Mouse (Mus musculus): Measurements from ENCODE around the gene Blvrb. TPM values are rescaled to one million over a fixed set of nuclear protein-coding genes. Genes with fewer than 3 reads are reported as not detected.

The Blvrb gene
- 71.6 and 78.8 TPM in 2 replicates for polyA plus RNA-seq (2012; rRNA removed)

- Histone ChIP-seq H3K4me1 (ENCODE audit: control insufficient read depth, insufficient read depth, low read length) (peaks cover 9% of the 10 kb centered on the region; the same call in 1 of the 2 replicates), H3K4me3 (replicated peaks; ENCODE audit: extremely low read depth, low read depth, low read length) (peak within 1 kb of the TSS; percentile 88)
- TF ChIP-seq POLR2A (IDR thresholded peaks at IDR 0.05; ENCODE audit: borderline replicate concordance, extremely low read depth, low read depth, low read length) (peak; percentile 76; the same call in 1 of the 2 replicates), CTCF (IDR thresholded peaks at IDR 0.05; ENCODE audit: insufficient read depth, low read length) (no peak)
- WGBS: 2% methylated on average over 54 of the region's 54 CpGs
- peak; percentile 96 for DNase-seq
These were observed at the start of gene Blvrb, which contains the start of gene Sptbn4 for GRCm38 (mm10) chr7:27447419-27448286. Gene Blvrb, plus strand, starts transcription at chr7:27447978. Gene Sptbn4, minus strand, starts transcription at chr7:27447686.

GRCm38 (mm10) chr7:27400545-27400944 is 47.2 kb upstream of the Blvrb start:
- 63% methylated on average over 7 of the region's 7 CpGs for WGBS
- no peak overlapping the region for H3K4me3 ChIP-seq (replicated peaks; ENCODE audit: extremely low read depth, low read depth, low read length)
- DNase-seq: no peak
- H3K4me1 ChIP-seq (ENCODE audit: control insufficient read depth, insufficient read depth, low read length): no peaks in the 10 kb centered on the region; the same call in 1 of the 2 replicates
- TF ChIP-seq POLR2A (IDR thresholded peaks at IDR 0.05; ENCODE audit: borderline replicate concordance, extremely low read depth, low read depth, low read length) (no peak), CTCF (IDR thresholded peaks at IDR 0.05; ENCODE audit: insufficient read depth, low read length) (no peak)

DNA sequence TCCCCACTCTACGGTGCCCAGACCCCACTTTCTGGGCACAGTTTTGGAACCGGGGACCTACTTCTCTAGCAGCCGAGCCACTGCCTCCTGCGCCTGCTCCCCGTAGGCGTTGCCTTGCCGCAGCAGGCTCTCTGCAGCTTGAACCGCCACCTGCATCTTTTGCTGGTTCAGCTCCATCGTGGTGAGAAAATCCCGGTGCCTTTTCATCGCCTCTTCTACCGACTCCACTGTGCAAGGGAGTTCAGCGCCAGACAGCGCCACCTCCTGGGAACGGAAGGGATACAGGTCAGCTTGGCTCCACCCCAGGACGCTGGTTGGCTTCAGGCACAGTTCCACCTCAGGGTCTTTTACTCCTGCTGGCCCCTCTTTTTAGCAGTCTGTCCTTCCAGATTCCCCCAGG is 45.1 kb upstream of the Blvrb start:
- DNase-seq: peak; percentile 58
- Histone ChIP-seq H3K4me3 (replicated peaks; ENCODE audit: extremely low read depth, low read depth, low read length) (no peak overlapping the region), H3K4me1 (ENCODE audit: control insufficient read depth, insufficient read depth, low read length) (no peaks in the 10 kb centered on the region)
- TF ChIP-seq CTCF (IDR thresholded peaks at IDR 0.05; ENCODE audit: insufficient read depth, low read length) (peak; percentile 79), POLR2A (IDR thresholded peaks at IDR 0.05; ENCODE audit: borderline replicate concordance, extremely low read depth, low read depth, low read length) (no peak)
- WGBS: 11% methylated on average over 16 of the region's 16 CpGs

DNA sequence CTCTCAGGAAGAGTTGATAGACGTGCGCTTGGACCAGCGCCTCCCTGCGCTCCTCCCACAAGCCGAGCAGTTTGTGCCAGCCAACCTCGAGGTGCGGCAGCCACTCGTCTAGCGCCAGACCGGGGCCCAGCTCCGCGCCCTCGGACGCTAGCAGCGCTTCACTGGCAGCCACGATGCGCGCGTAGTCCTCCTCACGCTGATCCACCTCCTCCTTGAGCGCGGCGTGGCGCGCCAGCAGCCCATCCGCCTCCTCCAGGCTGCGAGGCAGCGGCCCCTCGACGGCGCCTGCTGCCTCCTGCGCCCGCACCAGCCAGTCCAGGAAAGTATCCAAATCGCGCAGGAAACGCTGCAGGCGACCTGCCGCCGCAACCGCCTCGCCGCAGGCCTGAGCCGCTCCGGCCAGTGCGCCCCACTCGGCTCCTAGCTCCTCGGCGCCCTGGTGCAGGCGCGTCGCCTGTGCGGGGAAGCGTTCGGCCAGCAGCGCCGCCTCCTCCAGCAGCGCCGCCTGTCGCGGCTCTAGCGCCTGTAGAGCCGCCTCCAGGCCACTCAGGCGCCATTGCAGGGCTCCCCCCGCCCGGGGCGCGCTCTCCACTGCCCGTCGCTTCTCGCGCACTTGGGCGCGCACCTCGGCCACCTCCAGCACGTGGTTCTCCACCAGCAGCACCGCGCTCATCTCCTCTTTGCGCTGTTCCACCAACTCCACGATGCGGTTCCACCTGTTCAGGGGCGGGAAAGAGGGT is 43.4 kb upstream of the Blvrb start:
- no peaks in the 10 kb centered on the region for H3K4me1 ChIP-seq (ENCODE audit: control insufficient read depth, insufficient read depth, low read length)
- WGBS: 6% methylated on average over 81 of the region's 81 CpGs
- no peak for DNase-seq
- no peak overlapping the region for H3K4me3 ChIP-seq (replicated peaks; ENCODE audit: extremely low read depth, low read depth, low read length)
- TF ChIP-seq POLR2A (IDR thresholded peaks at IDR 0.05; ENCODE audit: borderline replicate concordance, extremely low read depth, low read depth, low read length) (no peak), CTCF (IDR thresholded peaks at IDR 0.05; ENCODE audit: insufficient read depth, low read length) (no peak)

- TF ChIP-seq CTCF (IDR thresholded peaks at IDR 0.05; ENCODE audit: insufficient read depth, low read length): no peak
- TF ChIP-seq POLR2A (IDR thresholded peaks at IDR 0.05; ENCODE audit: borderline replicate concordance, extremely low read depth, low read depth, low read length): no peak
- Histone ChIP-seq H3K4me3 (replicated peaks; ENCODE audit: extremely low read depth, low read depth, low read length) (no peak overlapping the region), H3K4me1 (ENCODE audit: control insufficient read depth, insufficient read depth, low read length) (no peaks in the 10 kb centered on the region)
- WGBS: 79% methylated on average over 7 of the region's 7 CpGs
- no peak for DNase-seq
These were observed 41.3 kb upstream of the Blvrb start for GRCm38 (mm10) chr7:27406481-27406880.

GRCm38 (mm10) chr7:27407816-27408215 is 40.0 kb upstream of the Blvrb start:
- no peak for DNase-seq
- Histone ChIP-seq H3K4me3 (replicated peaks; ENCODE audit: extremely low read depth, low read depth, low read length) (no peak overlapping the region), H3K4me1 (ENCODE audit: control insufficient read depth, insufficient read depth, low read length) (no peaks in the 10 kb centered on the region)
- TF ChIP-seq POLR2A (IDR thresholded peaks at IDR 0.05; ENCODE audit: borderline replicate concordance, extremely low read depth, low read depth, low read length) (no peak), CTCF (IDR thresholded peaks at IDR 0.05; ENCODE audit: insufficient read depth, low read length) (no peak)
- WGBS: 40% methylated on average over 8 of the region's 8 CpGs

DNA sequence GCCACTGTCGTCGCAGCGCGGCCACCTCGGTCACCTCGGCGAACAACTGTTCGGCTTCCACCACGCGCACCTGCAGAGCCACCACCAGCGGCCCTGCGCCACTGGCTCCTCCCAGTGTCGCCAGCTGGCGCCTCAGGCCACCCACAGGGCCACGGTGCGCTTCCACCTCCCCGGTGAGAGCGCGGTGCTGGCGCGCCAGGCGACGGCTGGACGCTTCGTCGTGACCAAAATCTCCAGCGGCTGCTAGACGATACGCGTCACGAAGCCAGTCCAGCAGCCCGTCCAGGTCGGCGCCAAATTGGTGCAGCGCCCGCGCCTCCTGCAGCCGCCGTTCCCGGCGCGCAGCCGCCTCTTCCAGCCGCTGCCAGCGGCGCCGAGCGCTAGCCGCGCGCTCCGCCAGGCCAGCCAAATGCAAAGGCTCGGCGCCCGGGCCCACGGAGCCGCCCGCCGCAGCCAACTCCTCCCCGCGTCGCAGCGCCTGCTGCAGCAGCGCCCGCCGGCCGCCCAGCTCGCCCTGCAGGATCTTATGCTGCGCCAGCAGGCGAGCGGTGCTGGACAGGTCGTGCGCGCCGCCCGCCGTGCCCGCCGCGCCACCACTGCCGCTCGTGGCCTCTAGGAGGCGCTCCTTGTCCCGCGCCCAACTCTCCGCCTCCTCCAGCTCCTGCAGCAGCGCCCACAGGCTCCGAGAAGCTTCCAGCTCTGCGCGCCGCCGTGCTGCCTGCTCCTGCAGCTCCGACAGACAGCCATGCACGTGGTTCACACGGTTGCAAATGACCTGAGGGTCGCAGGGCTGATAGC is 39.2 kb upstream of the Blvrb start:
- under 1% methylated on average over 96 of the region's 96 CpGs for WGBS
- TF ChIP-seq CTCF (IDR thresholded peaks at IDR 0.05; ENCODE audit: insufficient read depth, low read length) (0 out of 2 replicates have a peak, but pooled peaks have one; percentile 29), POLR2A (IDR thresholded peaks at IDR 0.05; ENCODE audit: borderline replicate concordance, extremely low read depth, low read depth, low read length) (no peak)
- DNase-seq: peak; percentile 68
- H3K4me1 ChIP-seq (ENCODE audit: control insufficient read depth, insufficient read depth, low read length): no peaks in the 10 kb centered on the region
- H3K4me3 ChIP-seq (replicated peaks; ENCODE audit: extremely low read depth, low read depth, low read length): no peak overlapping the region

- DNase-seq: no peak
- no peak for TF ChIP-seq CTCF (IDR thresholded peaks at IDR 0.05; ENCODE audit: insufficient read depth, low read length)
- no peak for TF ChIP-seq POLR2A (IDR thresholded peaks at IDR 0.05; ENCODE audit: borderline replicate concordance, extremely low read depth, low read depth, low read length)
- no peak overlapping the region for H3K4me3 ChIP-seq (replicated peaks; ENCODE audit: extremely low read depth, low read depth, low read length)
- no peaks in the 10 kb centered on the region for H3K4me1 ChIP-seq (ENCODE audit: control insufficient read depth, insufficient read depth, low read length)
- WGBS: 53% methylated on average over 2 of the region's 2 CpGs
These were observed 30.6 kb upstream of the Blvrb start for GRCm38 (mm10) chr7:27417151-27417550.

GRCm38 (mm10) chr7:27419101-27419500 is 28.7 kb upstream of the Blvrb start:
- H3K4me1 ChIP-seq (ENCODE audit: control insufficient read depth, insufficient read depth, low read length): no peaks in the 10 kb centered on the region
- no peak overlapping the region for H3K4me3 ChIP-seq (replicated peaks; ENCODE audit: extremely low read depth, low read depth, low read length)
- DNase-seq: no peak
- WGBS: 82% methylated on average over 3 of the region's 3 CpGs
- TF ChIP-seq POLR2A (IDR thresholded peaks at IDR 0.05; ENCODE audit: borderline replicate concordance, extremely low read depth, low read depth, low read length): no peak
- 0 out of 2 replicates have a peak, but pooled peaks have one; percentile 10 for TF ChIP-seq CTCF (IDR thresholded peaks at IDR 0.05; ENCODE audit: insufficient read depth, low read length)

Data from lung, adult 2 months (tissue).